Mouse (Mus musculus) neutrophil, adult 65 days (primary cell): Measurements from ENCODE around the gene Fgf10. TPM values are rescaled to one million over a fixed set of nuclear protein-coding genes. Genes with fewer than 3 reads are reported as not detected.

ENCODE experiments used
- total RNA-seq: library from RNA; stranded (reverse); gene quantifications from 2 replicates; pipeline ENCODE4 v1.2.4, GENCODE M21; 2023

Fgf10 gene
- not detected in 2 replicates for total RNA-seq

DNA sequence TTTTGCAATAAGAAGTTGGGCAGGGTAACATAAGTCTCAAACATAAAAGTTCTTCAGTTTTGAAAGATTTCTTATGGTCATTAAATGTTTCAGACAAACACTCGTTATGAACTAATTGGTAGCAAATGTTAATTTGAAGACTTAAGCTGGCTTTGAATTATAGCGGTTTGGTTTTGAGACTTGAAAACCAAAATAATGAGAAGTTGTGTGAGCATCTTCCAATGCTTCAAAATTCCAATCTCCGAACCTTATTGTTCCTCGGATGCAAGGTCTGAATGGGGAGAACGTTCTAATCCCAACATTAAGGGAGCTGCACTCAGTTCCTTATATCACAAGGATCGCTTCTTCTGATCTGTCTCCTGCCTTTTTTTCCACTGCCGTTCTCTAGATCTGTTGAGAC, at the start of gene Fgf10:
Gene Fgf10 (plus strand): TSS at position 301 of the 400 bp plus-strand sequence.

